Mouse (Mus musculus) intestine, embryonic 14.5 days (tissue): Measurements from ENCODE around the gene Lemd1. TPM values are rescaled to one million over a fixed set of nuclear protein-coding genes. Genes with fewer than 3 reads are reported as not detected.

ENCODE experiments used
- ATAC-seq: fragments of 200-750 bp; cut with Nextera tagmentation; replicated peaks from 2 replicates; pipeline ENCODE4 v1.8.0; 2017; ENCODE audit warnings: low read depth, moderate number of reproducible peaks, moderate TSS enrichment, moderate library complexity; ENCODE audit not compliant: low FRiP score, low TSS enrichment
- DNase-seq: peaks from one replicate; pipeline ENCODE4 v3.0.0-alpha.2; 2018; ENCODE audit warnings: low spot score
- H3K27ac ChIP-seq: fragments of 300-500 bp; sonication (generic); 2 replicates; pipeline ENCODE4 v1.5.1; 2014; ENCODE audit warnings: low read depth, mild to moderate bottlenecking, control low read depth
- H3K27me3 ChIP-seq: fragments of 300-500 bp; sonication (generic); replicated peaks from 2 replicates; pipeline ENCODE4 v1.6.1; 2014; ENCODE audit warnings: low read length, control low read depth; ENCODE audit not compliant: control insufficient read depth, insufficient read depth
- H3K36me3 ChIP-seq: fragments of 300-500 bp; sonication (generic); 2 replicates; pipeline ENCODE4 v1.6.1; 2014; ENCODE audit warnings: low read length, control low read depth; ENCODE audit not compliant: control insufficient read depth, insufficient read depth
- H3K4me1 ChIP-seq: fragments of 300-500 bp; sonication (generic); replicated peaks from 2 replicates; pipeline ENCODE4 v1.6.1; 2014; ENCODE audit warnings: low read length, control low read depth, mixed read lengths; ENCODE audit not compliant: control insufficient read depth, insufficient read depth
- H3K4me2 ChIP-seq: fragments of 300-500 bp; sonication (generic); 2 replicates; pipeline ENCODE4 v1.6.1; 2014; ENCODE audit warnings: low read length
- H3K4me3 ChIP-seq: fragments of 300-500 bp; sonication (generic); 2 replicates; pipeline ENCODE4 v1.5.1; 2014; ENCODE audit warnings: low read depth, low read length, control low read depth, mixed read lengths
- H3K9ac ChIP-seq: fragments of 300-500 bp; sonication (generic); 2 replicates; pipeline ENCODE4 v1.6.1; 2014; ENCODE audit warnings: mild to moderate bottlenecking, low read length
- H3K9me3 ChIP-seq: fragments of 300-500 bp; sonication (generic); 2 replicates; pipeline ENCODE4 v1.6.1; 2016; ENCODE audit warnings: low read length, control low read depth; ENCODE audit not compliant: control insufficient read depth
- WGBS: fragments of 180-500 bp; shearing (Covaris S2); extraction: QIAGEN DNeasy Blood & Tissue Kit; methylation state at CpG from one replicate; pipeline ENCODE4 v1.1.7; 2014; 5-methylcytosine and 5-hydroxymethylcytosine counted together
- polyA plus RNA-seq: library from polyadenylated mRNA; unstranded; fragments of >200 nt; fragmentation: Nextera tagmentation; extraction: Ambion mirVana; gene quantifications from 2 replicates; pipeline ENCODE4 v1.2.1, GENCODE M21; 2014

Gene Lemd1
- polyA plus RNA-seq, 1 experiment from 2014 or later, result 0.27 TPM

DNA sequence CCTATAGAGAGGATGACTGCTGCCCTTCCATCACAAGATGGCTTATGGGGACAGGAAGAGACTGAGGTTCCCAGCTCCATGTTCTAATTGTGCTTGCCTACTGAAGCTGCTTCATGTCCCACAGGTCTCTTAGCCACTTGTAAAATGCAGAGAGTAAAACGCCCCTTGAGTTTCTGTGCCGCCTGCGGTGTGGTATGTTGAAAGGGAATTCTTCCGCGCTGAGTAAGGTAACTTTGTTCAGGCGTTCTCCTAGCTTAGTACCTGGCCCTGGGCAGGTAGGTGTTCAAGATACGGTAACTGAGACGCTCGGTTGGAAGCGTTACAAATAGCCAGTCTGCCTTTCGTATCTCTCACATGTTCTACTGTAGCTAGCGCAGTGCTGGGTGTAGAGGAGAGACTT is 20.4 kb downstream of the Lemd1 start:
- Histone ChIP-seq H3K4me2 (peak overlapping the region; percentile 43), H3K27me3 (peaks cover 4% of the 10 kb centered on the region), H3K4me3 (no peak overlapping the region), H3K36me3 (no peaks in the 10 kb centered on the region), H3K9me3 (no peaks in the 10 kb centered on the region), H3K4me1 (no peaks in the 10 kb centered on the region), H3K9ac (no peak overlapping the region), H3K27ac (no peak overlapping the region)
- DNase-seq (no peak), ATAC-seq (no peak)
- 38% methylated on average over 12 of the region's 12 CpGs for WGBS

GRCm38 (mm10) chr1:132212218-132212617 is 21.0 kb downstream of the Lemd1 start:
- Histone ChIP-seq H3K27me3 (peaks cover 4% of the 10 kb centered on the region), H3K4me1 (no peaks in the 10 kb centered on the region), H3K9me3 (no peaks in the 10 kb centered on the region), H3K9ac (no peak overlapping the region), H3K36me3 (no peaks in the 10 kb centered on the region), H3K4me3 (peak overlapping the region; percentile 20), H3K27ac (no peak overlapping the region), H3K4me2 (peak overlapping the region; percentile 43)
- WGBS, result 3% methylated on average over 20 of the region's 20 CpGs
- DNase-seq, result peak; percentile 78
- ATAC-seq, result no peak

DNA sequence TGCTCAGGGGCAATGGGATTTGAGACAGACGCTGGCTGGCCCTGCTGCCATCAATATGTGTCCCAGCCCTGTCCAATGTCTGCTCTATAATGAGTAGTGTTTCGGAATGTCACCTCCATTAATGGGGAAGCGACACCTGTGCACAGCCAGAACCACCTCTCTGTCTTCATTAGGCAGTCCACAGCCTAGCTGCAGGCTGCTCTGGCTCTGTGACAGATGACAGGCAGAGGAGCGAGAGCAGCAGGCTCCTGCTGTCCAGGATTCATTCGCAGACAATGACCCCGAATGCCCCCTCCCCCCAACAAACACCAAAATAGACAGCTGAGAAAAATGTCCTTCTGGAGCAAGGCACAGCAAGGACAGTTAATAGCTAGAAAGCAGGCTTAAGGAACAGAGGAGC is 21.8 kb downstream of the Lemd1 start:
- Histone ChIP-seq H3K4me3 (no peak overlapping the region), H3K9ac (no peak overlapping the region), H3K9me3 (no peaks in the 10 kb centered on the region), H3K27me3 (peaks cover 4% of the 10 kb centered on the region), H3K4me2 (no peak overlapping the region), H3K4me1 (no peaks in the 10 kb centered on the region), H3K27ac (no peak overlapping the region), H3K36me3 (no peaks in the 10 kb centered on the region)
- WGBS, result 36% methylated on average over 6 of the region's 6 CpGs
- no peak for DNase-seq
- no peak for ATAC-seq

- Histone ChIP-seq H3K9ac (no peak overlapping the region), H3K9me3 (no peaks in the 10 kb centered on the region), H3K4me1 (no peaks in the 10 kb centered on the region), H3K27me3 (no peaks in the 10 kb centered on the region; the same call in 1 of the 2 replicates), H3K36me3 (no peaks in the 10 kb centered on the region), H3K27ac (no peak overlapping the region), H3K4me2 (no peak overlapping the region), H3K4me3 (no peak overlapping the region)
- 54% methylated on average over 3 of the region's 3 CpGs for WGBS
- ATAC-seq (no peak), DNase-seq (no peak)
Observed at GRCm38 (mm10) chr1:132216276-132216675, 25.0 kb downstream of the Lemd1 start.

DNA sequence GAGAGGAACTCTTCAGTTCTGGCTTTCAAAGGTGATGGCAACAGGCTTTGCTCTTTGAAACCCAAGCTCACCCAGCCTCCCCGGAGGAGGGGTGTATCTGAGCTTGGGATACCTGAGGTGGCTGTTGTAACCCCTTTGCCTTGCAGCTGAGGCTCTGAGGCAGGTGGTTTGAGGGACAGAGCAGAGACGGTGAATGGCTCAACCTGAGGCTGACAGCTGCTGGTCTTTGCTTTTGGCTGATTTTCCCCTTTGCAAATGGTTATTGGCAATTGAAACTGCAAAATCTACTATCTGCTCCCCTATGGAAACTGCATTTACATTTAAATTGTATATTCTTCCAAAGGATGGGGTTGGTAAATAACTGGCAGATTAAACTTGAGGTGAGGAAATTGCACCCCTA is 30.4 kb downstream of the Lemd1 start:
- no peak overlapping the region for H3K4me2 ChIP-seq
- 42% methylated on average over 2 of the region's 2 CpGs for WGBS
- no peaks in the 10 kb centered on the region for H3K36me3 ChIP-seq
- H3K4me3 ChIP-seq, result no peak overlapping the region
- DNase-seq (no peak), ATAC-seq (no peak)
- H3K27me3 ChIP-seq, result no peaks in the 10 kb centered on the region
- no peak overlapping the region for H3K9ac ChIP-seq
- H3K9me3 ChIP-seq, result no peaks in the 10 kb centered on the region
- H3K4me1 ChIP-seq, result no peaks in the 10 kb centered on the region
- no peak overlapping the region for H3K27ac ChIP-seq

- H3K9ac ChIP-seq, result no peak overlapping the region
- no peaks in the 10 kb centered on the region for H3K27me3 ChIP-seq
- H3K4me2 ChIP-seq, result no peak overlapping the region
- WGBS, result 39% methylated on average over 6 of the region's 6 CpGs
- DNase-seq (no peak), ATAC-seq (no peak)
- H3K27ac ChIP-seq, result no peak overlapping the region
- H3K4me3 ChIP-seq, result no peak overlapping the region
- no peaks in the 10 kb centered on the region for H3K9me3 ChIP-seq
- H3K4me1 ChIP-seq, result no peaks in the 10 kb centered on the region
- no peaks in the 10 kb centered on the region for H3K36me3 ChIP-seq
Observed at GRCm38 (mm10) chr1:132222166-132222565, 30.9 kb downstream of the Lemd1 start.

DNA sequence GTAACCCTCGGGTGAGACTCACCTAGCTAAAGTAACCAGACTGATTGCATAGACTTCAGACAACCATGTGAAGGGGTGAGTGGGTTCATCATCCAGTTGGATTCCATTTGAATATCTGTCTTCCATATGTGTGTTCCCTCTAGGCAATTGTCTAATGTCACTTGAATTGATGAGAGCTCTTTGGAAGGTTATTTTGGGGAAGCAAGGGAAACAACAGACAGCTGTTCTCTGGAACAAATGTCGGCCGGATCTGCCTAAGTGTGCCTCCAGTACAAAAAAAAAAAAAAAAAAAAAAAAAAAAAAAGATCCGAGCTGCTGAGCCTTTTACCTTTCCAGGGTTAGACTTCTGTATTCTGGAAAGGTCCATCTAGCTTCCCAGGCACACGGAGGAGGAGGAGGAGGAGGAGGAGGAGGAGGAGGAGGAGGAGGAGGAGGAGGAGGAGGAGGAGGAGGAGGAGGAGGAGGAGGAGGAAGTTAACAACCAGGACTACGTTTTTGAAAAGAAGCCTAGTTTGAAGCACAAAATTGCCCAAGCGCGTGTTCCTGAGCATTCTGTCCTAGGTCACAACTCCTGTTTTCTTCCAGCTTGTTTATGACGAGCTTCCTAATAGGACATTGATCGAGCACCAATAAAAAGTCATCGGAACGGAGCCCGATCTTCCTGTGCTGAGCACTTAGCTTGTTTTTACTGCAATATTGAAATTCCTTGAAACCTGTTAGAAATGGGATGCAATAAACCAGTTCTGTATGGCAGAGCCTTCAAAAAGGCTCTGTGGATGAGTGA is 35.3 kb downstream of the Lemd1 start:
- no peak overlapping the region for H3K9ac ChIP-seq
- H3K27me3 ChIP-seq, result no peaks in the 10 kb centered on the region
- H3K36me3 ChIP-seq, result no peaks in the 10 kb centered on the region
- H3K27ac ChIP-seq, result no peak overlapping the region
- H3K4me1 ChIP-seq, result no peaks in the 10 kb centered on the region
- no peak for DNase-seq
- H3K9me3 ChIP-seq, result no peaks in the 10 kb centered on the region
- H3K4me3 ChIP-seq, result no peak overlapping the region
- 67% methylated on average over 13 of the region's 13 CpGs for WGBS
- ATAC-seq, result no peak
- H3K4me2 ChIP-seq, result no peak overlapping the region

- 83% methylated on average over 3 of the region's 3 CpGs for WGBS
- no peak for DNase-seq
Observed at GRCm38 (mm10) chr1:132229667-132230066, 38.4 kb downstream of the Lemd1 start, which contains the start of gene Gm10188. Gene Gm10188 (minus strand): TSS chr1:132229767.

More at GRCm38 (mm10) chr1:132229667-132230066, 38.4 kb downstream of the Lemd1 start, which contains the start of gene Gm10188:
- H3K9ac ChIP-seq, result no peak within 1 kb of the TSS
- H3K27ac ChIP-seq, result no peak within 1 kb of the TSS
- no peak within 1 kb of the TSS for H3K4me2 ChIP-seq
- no peaks in the 10 kb centered on the region for H3K9me3 ChIP-seq
- H3K4me3 ChIP-seq, result no peak within 1 kb of the TSS
- no peaks in the 10 kb centered on the region for H3K27me3 ChIP-seq
- H3K36me3 ChIP-seq, result no peaks in the 10 kb centered on the region
- no peak for ATAC-seq
- peaks cover 2% of the 10 kb centered on the region; the same call in 1 of the 2 replicates for H3K4me1 ChIP-seq
